Mouse (Mus musculus) ovary, adult 10 weeks (tissue): ENCODE data around the gene Sostdc1. TPM values are rescaled to one million over a fixed set of nuclear protein-coding genes. Genes with fewer than 3 reads are reported as not detected.

ENCODE experiments used
- polyA plus RNA-seq: library from polyadenylated mRNA; stranded (reverse); fragments of 350-450 nt; fragmentation: Illumina TruSeq; extraction: RNeasy Lipid Tissue Mini Kit (QIAGEN cat#74804); gene quantifications from one replicate; pipeline ENCODE4 v1.2.3, GENCODE M21; 2014

Sostdc1 gene
- polyA plus RNA-seq: not detected

DNA sequence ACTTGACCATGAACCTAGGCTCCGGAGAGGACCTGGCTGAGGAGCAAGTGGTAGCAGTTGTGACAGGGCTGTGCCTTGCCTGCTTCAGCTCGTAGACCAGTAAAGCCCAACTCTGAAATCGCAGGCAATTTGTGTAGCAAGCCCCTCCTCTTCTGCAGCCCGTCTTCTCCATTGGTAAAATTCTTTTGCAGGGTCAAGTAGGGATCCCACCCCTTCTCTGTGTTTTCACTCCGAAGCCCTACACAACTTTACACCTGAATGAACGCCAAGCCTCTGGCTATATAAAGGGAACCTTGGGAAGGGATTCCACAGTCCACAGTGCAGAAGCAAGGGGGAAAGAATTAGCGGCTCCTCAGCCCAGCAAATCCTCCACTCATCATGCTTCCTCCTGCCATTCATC is at the start of gene Sostdc1:
Sostdc1 (plus strand) TSS at position 224 of the 400 bp plus-strand sequence.

Other genes starting within 250 kb of the Sostdc1 start
- 65.5 TPM for gene Ankmy2, start 157.0 kb upstream of the Sostdc1 start, polyA plus RNA-seq
- gene Bzw2, start 156.1 kb upstream of the Sostdc1 start, polyA plus RNA-seq: 78.5 TPM
- gene Lrrc72, start 60.7 kb upstream of the Sostdc1 start, polyA plus RNA-seq: not detected
- 16.8 TPM for gene Ispd, start 67.3 kb downstream of the Sostdc1 start, polyA plus RNA-seq
- 0.54 TPM for gene D630036H23Rik, start 68.0 kb downstream of the Sostdc1 start, polyA plus RNA-seq